Mouse (Mus musculus): ENCODE data around the gene Tenm3. TPM values are rescaled to one million over a fixed set of nuclear protein-coding genes. Genes with fewer than 3 reads are reported as not detected.

The Tenm3 gene
- polyA plus RNA-seq, 1 experiment, result 18.2 TPM

DNA sequence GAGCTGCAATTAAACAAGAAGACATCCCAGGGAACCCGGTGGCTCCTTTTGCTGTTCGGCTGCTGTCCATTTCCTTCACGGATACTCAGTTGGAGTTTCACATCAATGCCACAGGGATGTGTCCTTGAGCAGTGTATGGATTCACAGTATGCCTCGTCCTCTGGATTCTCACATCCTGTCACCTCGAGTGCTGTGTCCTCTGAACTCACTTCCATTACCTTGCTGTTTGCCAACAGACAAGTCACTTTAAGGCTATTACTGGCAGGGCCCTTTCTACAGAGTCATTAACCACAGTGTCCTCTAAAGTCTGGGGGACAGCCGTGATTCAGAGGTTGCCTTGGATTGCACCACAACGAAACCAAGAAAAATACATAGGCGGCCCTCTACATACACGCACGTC, 110.0 kb downstream of the Tenm3 start:
- H3K36me3 ChIP-seq (ENCODE audit: control insufficient read depth, insufficient read depth), result no peaks in the 10 kb centered on the region
- H3K4me3 ChIP-seq (ENCODE audit: insufficient read depth, poor library complexity, severe bottlenecking), result no peak overlapping the region
- TF ChIP-seq CTCF (IDR thresholded peaks at IDR 0.05; ENCODE audit: control insufficient read depth, insufficient read depth, insufficient read length) (no peak), USF1 (IDR thresholded peaks at IDR 0.05; ENCODE audit: low read depth) (no peak), MYOG (IDR thresholded peaks at IDR 0.05; ENCODE audit: control insufficient read depth, extremely low read depth, insufficient read length) (no peak), MAX (IDR thresholded peaks at IDR 0.05) (no peak), MYOD1 (IDR thresholded peaks at IDR 0.05; ENCODE audit: control insufficient read depth, insufficient read length, low read depth) (no peak), CEBPB (IDR thresholded peaks at IDR 0.05; ENCODE audit: low read depth) (no peak), FOSL1 (IDR thresholded peaks at IDR 0.05; ENCODE audit: insufficient read depth, low read length, poor library complexity, severe bottlenecking) (no peak)
- H3K79me2 ChIP-seq (ENCODE audit: control insufficient read depth, insufficient read depth), result no peaks in the 10 kb centered on the region
- no peaks in the 10 kb centered on the region for H3K79me3 ChIP-seq (ENCODE audit: low read depth)
- no peak overlapping the region for H3ac ChIP-seq (ENCODE audit: control insufficient read depth, insufficient read length, low read depth)
- no peaks in the 10 kb centered on the region for H3K27me3 ChIP-seq (ENCODE audit: control insufficient read depth, insufficient read depth, insufficient read length)

DNA sequence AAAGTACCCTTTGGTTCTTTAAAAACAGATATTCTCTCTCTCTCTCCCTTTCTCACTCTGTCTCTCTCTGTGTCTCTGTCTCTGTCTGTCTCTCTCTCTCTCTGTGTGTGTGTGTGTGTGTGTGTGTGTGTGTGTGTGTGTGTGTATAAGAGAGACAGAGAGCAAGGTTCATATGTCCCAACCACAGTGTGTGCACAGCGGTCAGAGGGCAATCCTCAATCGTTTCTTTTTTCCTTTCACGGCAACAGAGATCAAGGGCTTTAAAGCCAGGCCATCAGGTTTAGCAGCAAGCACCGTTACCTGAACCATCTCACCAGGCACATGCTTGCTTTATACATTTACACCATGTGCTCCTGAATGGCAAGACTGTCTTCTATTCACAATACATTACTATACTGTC, 110.7 kb downstream of the Tenm3 start:
- no peak overlapping the region for H3K4me3 ChIP-seq (ENCODE audit: insufficient read depth, poor library complexity, severe bottlenecking)
- H3K79me2 ChIP-seq (ENCODE audit: control insufficient read depth, insufficient read depth), result no peaks in the 10 kb centered on the region
- H3K36me3 ChIP-seq (ENCODE audit: control insufficient read depth, insufficient read depth), result no peaks in the 10 kb centered on the region
- no peak overlapping the region for H3ac ChIP-seq (ENCODE audit: control insufficient read depth, insufficient read length, low read depth)
- TF ChIP-seq MYOD1 (IDR thresholded peaks at IDR 0.05; ENCODE audit: control insufficient read depth, insufficient read length, low read depth) (no peak), CTCF (IDR thresholded peaks at IDR 0.05; ENCODE audit: control insufficient read depth, insufficient read depth, insufficient read length) (no peak), MYOG (IDR thresholded peaks at IDR 0.05; ENCODE audit: control insufficient read depth, extremely low read depth, insufficient read length) (no peak), USF1 (IDR thresholded peaks at IDR 0.05; ENCODE audit: low read depth) (no peak), FOSL1 (IDR thresholded peaks at IDR 0.05; ENCODE audit: insufficient read depth, low read length, poor library complexity, severe bottlenecking) (no peak), MAX (IDR thresholded peaks at IDR 0.05) (no peak), CEBPB (IDR thresholded peaks at IDR 0.05; ENCODE audit: low read depth) (no peak)
- no peaks in the 10 kb centered on the region for H3K27me3 ChIP-seq (ENCODE audit: control insufficient read depth, insufficient read depth, insufficient read length)
- H3K79me3 ChIP-seq (ENCODE audit: low read depth), result no peaks in the 10 kb centered on the region

DNA sequence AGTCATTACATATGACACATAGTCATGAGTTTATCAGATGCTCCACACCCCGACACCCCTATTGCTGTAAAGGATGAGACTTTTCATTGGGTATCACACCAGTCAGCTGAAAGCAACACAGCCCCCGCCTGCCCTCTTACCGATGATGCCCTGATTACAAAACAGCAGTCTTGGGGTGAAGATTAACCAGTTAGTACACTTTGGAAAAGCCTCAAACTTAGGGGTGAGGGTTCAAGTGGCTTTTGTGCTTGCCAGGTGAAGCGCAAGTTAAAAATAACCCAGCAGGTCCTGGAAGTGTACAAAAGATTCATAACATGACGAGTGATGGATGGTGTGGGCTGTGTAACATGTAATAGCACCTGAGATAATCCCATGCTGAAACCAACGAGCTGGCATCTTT, 113.0 kb downstream of the Tenm3 start:
- Histone ChIP-seq H3K36me3 (ENCODE audit: control insufficient read depth, insufficient read depth) (no peaks in the 10 kb centered on the region), H3ac (ENCODE audit: control insufficient read depth, insufficient read length, low read depth) (no peak overlapping the region), H3K79me3 (ENCODE audit: low read depth) (no peaks in the 10 kb centered on the region), H3K79me2 (ENCODE audit: control insufficient read depth, insufficient read depth) (no peaks in the 10 kb centered on the region), H3K4me3 (ENCODE audit: insufficient read depth, poor library complexity, severe bottlenecking) (no peak overlapping the region), H3K27me3 (ENCODE audit: control insufficient read depth, insufficient read depth, insufficient read length) (no peaks in the 10 kb centered on the region)
- TF ChIP-seq CEBPB (IDR thresholded peaks at IDR 0.05; ENCODE audit: low read depth) (no peak), FOSL1 (IDR thresholded peaks at IDR 0.05; ENCODE audit: insufficient read depth, low read length, poor library complexity, severe bottlenecking) (no peak), CTCF (IDR thresholded peaks at IDR 0.05; ENCODE audit: control insufficient read depth, insufficient read depth, insufficient read length) (no peak), MAX (IDR thresholded peaks at IDR 0.05) (no peak), MYOG (IDR thresholded peaks at IDR 0.05; ENCODE audit: control insufficient read depth, extremely low read depth, insufficient read length) (no peak), MYOD1 (IDR thresholded peaks at IDR 0.05; ENCODE audit: control insufficient read depth, insufficient read length, low read depth) (no peak), USF1 (IDR thresholded peaks at IDR 0.05; ENCODE audit: low read depth) (no peak)

DNA sequence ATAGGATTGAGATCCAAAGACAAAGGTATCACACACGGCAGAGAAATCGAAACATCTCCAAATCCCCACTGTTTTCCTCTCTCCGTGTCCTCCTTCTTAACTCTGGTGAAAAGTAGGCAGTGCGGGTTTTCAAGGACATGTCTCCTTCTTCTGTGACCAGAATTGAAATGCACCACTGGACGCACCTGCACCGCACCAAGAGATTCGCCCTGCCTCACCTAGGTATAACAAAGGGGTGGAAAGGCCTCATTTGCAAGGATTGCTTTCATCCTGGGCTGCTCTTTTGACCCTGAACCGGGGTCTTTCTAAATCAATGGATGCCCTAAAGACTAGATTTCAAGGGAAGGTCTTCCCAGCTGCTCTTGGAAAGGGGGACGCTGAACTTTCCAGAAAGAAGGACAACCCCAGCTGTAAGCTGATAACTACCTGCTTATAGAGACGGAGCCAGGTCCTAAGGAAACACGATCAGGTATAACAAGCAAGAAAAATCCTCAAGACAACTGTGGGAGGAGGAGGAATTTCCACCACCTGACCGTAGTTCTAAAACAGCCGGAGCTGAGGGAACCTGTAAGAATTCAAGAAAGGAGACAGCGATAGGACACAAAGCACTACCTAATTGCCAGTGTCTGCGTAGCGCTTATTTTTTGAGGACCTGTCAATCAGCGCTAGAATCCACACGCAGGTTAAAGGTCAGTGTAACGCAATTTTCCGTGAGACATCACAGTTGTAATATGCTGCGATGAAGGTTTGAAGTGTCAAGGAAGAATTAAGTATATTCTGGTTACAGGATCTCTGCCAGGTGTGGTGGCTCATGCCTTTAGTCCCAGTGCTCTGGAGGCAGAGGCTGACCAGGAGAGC, 114.7 kb downstream of the Tenm3 start:
- Histone ChIP-seq H3K4me3 (ENCODE audit: insufficient read depth, poor library complexity, severe bottlenecking) (no peak overlapping the region), H3K79me2 (ENCODE audit: control insufficient read depth, insufficient read depth) (no peaks in the 10 kb centered on the region), H3K27me3 (ENCODE audit: control insufficient read depth, insufficient read depth, insufficient read length) (no peaks in the 10 kb centered on the region), H3K36me3 (ENCODE audit: control insufficient read depth, insufficient read depth) (no peaks in the 10 kb centered on the region), H3ac (ENCODE audit: control insufficient read depth, insufficient read length, low read depth) (no peak overlapping the region), H3K79me3 (ENCODE audit: low read depth) (no peaks in the 10 kb centered on the region)
- TF ChIP-seq CTCF (IDR thresholded peaks at IDR 0.05; ENCODE audit: control insufficient read depth, insufficient read depth, insufficient read length), result no peak

DNA sequence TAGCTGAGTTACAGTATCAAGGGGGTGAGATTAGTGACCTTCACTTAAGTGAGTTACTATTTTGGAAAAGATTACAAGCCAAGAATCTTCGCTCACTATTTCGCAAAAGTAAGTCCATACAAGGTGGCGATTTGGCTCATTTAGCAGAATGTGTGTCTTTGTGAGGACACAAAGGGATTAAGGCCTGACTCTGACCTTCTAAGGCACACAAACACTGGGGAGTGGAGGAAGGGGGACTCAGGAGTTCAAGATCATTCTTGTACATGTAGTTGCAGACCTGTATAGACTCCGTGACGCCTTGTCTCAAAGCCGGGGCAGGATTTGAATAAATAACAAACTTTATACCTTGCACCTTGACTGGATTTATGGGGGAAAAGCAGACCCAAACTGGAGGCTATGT, 115.7 kb downstream of the Tenm3 start:
- H3K79me3 ChIP-seq (ENCODE audit: low read depth), result no peaks in the 10 kb centered on the region
- no peak overlapping the region for H3K4me3 ChIP-seq (ENCODE audit: insufficient read depth, poor library complexity, severe bottlenecking)
- H3K79me2 ChIP-seq (ENCODE audit: control insufficient read depth, insufficient read depth), result no peaks in the 10 kb centered on the region
- H3ac ChIP-seq (ENCODE audit: control insufficient read depth, insufficient read length, low read depth), result no peak overlapping the region
- TF ChIP-seq CEBPB (IDR thresholded peaks at IDR 0.05; ENCODE audit: low read depth) (no peak), MYOG (IDR thresholded peaks at IDR 0.05; ENCODE audit: control insufficient read depth, extremely low read depth, insufficient read length) (no peak), USF1 (IDR thresholded peaks at IDR 0.05; ENCODE audit: low read depth) (no peak), MAX (IDR thresholded peaks at IDR 0.05) (no peak), MYOD1 (IDR thresholded peaks at IDR 0.05; ENCODE audit: control insufficient read depth, insufficient read length, low read depth) (no peak)
- no peaks in the 10 kb centered on the region for H3K36me3 ChIP-seq (ENCODE audit: control insufficient read depth, insufficient read depth)
- H3K27me3 ChIP-seq (ENCODE audit: control insufficient read depth, insufficient read depth, insufficient read length), result no peaks in the 10 kb centered on the region

DNA sequence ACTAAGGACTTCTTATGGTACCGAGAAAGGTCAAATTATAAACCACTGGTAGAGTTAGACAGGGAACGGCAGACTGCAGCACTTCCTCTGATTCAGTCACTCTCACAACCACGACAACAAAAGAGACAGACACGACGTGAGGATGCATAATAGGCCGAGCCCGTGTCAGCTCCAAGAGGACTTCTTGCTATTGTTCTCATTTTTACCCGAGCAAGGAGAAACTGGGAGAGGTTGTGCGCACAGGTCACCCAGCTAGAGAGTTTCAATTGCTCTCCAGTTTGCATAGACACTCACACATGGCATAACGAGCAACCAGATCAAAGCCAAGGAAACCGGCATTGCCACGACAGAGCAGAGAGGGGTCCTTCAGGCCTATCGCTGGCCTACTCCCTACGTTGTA, 121.0 kb downstream of the Tenm3 start:
- TF ChIP-seq CTCF (IDR thresholded peaks at IDR 0.05; ENCODE audit: control insufficient read depth, insufficient read depth, insufficient read length) (no peak), USF1 (IDR thresholded peaks at IDR 0.05; ENCODE audit: low read depth) (no peak), MAX (IDR thresholded peaks at IDR 0.05) (no peak), CEBPB (IDR thresholded peaks at IDR 0.05; ENCODE audit: low read depth) (no peak), MYOD1 (IDR thresholded peaks at IDR 0.05; ENCODE audit: control insufficient read depth, insufficient read length, low read depth) (no peak), FOSL1 (IDR thresholded peaks at IDR 0.05; ENCODE audit: insufficient read depth, low read length, poor library complexity, severe bottlenecking) (no peak), MYOG (IDR thresholded peaks at IDR 0.05; ENCODE audit: control insufficient read depth, extremely low read depth, insufficient read length) (no peak)
- no peaks in the 10 kb centered on the region for H3K27me3 ChIP-seq (ENCODE audit: control insufficient read depth, insufficient read depth, insufficient read length)
- no peak overlapping the region for H3K4me3 ChIP-seq (ENCODE audit: insufficient read depth, poor library complexity, severe bottlenecking)
- H3K79me3 ChIP-seq (ENCODE audit: low read depth), result no peaks in the 10 kb centered on the region
- H3K79me2 ChIP-seq (ENCODE audit: control insufficient read depth, insufficient read depth), result no peaks in the 10 kb centered on the region
- H3ac ChIP-seq (ENCODE audit: control insufficient read depth, insufficient read length, low read depth), result no peak overlapping the region
- H3K36me3 ChIP-seq (ENCODE audit: control insufficient read depth, insufficient read depth), result no peaks in the 10 kb centered on the region
